Mouse (Mus musculus) left cerebral cortex, postnatal 36 days (tissue): ENCODE data around the gene Zg16. TPM values are rescaled to one million over a fixed set of nuclear protein-coding genes. Genes with fewer than 3 reads are reported as not detected.
"Not testable (repeated sequence)": the region's sequence is repeated elsewhere in the genome, so short reads cannot be mapped to it uniquely, and the experiment has no call there.

ENCODE experiments used
- DNase-seq, 2 experiments: peaks; one replicate each; pipeline ENCODE4 v3.0.0; 2021 to 2022; ENCODE audit warnings: low spot score in 2 of 2, mixed read lengths in 1 of 2
- intact Hi-C: fragments of 180-260 bp; cut with DNase I; formaldehyde crosslinking; loops from one replicate; pipeline ENCODE4 v1.15.1; 2025
- total RNA-seq, 2 experiments: library from RNA; stranded (reverse); gene quantifications; 2 replicates each; pipeline ENCODE4 v1.2.3; 2021

The Zg16 gene
- total RNA-seq, 2 experiments from 2014 or later, result not detected

DNA sequence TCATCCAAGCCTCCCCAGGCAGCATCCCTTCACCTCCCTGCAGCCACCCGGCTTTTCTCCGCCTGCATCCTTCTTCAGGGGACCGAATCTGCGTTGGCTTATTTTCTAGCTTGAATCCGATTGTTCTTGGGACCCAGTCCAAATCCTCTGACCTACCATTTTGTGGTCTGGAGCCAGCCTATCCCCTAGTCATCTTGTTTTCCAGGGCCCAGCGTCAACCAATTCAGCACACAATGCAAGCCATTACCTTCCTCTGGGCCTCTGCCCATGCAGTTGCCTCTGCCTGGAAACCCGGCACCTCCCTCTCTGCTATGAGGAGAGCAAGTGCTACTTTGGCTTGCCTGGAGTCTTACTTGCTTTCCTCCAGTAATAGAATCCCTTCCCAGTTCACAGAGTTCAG is 18.4 kb upstream of the Zg16 start:
- no peak for DNase-seq
- intact Hi-C loops, result no loop called here

DNA sequence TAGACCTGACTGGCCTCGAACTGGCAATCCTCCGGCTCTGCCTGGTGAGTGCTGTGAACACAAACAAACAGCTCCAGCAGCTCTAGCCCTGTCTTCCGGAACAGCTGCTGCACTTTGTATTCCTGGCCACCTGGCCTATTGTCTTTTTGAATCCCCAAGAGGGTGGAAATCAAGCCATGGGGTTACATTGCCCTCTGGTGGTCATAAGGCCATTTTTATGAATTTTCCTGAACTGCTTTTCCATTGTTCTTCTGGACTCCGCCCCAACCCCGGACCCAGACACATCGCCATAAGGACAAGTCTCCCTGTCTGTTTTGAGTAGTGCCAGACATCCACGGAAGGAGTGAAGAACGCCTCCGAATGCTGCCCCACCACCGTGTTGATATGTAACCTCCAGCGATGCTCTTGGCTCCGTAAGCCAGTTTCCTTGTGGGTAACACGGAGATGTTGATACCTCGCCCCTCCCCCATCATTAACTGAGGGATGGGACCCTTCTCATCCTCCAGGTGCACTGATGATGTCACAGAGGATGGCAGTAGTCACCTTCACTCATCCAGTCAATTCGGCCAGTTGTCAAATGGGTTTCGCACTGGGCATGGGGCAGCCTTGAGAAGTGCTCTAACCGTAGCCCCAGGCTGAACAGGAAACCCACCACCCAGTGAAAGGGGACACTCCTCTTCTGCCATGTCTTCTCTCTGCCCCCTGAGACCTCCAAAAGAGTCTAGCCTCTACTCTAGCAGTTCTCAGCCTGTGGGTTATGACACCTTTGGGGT is 17.6 kb upstream of the Zg16 start:
- peak; percentile 47 to 74 for DNase-seq
- intact Hi-C loops, result loop anchor here (5.0 kb wide), 2 partner anchors 77 to 127 kb away; partner anchors contain the start of genes Cdipt, Cdiptos and Maz

GRCm38 (mm10) chr7:127103960-127104359 is 16.8 kb upstream of the Zg16 start:
- intact Hi-C loops, result loop anchor here (5.0 kb wide), 2 partner anchors 77 to 127 kb away; partner anchors contain the start of genes Cdipt, Cdiptos and Maz
- DNase-seq, result no peak

GRCm38 (mm10) chr7:127102148-127102547 is 15.0 kb upstream of the Zg16 start:
- DNase-seq, result no peak
- intact Hi-C loops, result loop anchor here (5.0 kb wide), 2 partner anchors 75 to 125 kb away; partner anchors contain the start of genes Cdipt, Cdiptos and Maz

GRCm38 (mm10) chr7:127101451-127102016 is 14.4 kb upstream of the Zg16 start:
- DNase-seq, result no peak
- intact Hi-C loops, result loop anchor here (5.0 kb wide), 2 partner anchors 74 to 124 kb away; partner anchors contain the start of genes Cdipt, Cdiptos and Maz

DNA sequence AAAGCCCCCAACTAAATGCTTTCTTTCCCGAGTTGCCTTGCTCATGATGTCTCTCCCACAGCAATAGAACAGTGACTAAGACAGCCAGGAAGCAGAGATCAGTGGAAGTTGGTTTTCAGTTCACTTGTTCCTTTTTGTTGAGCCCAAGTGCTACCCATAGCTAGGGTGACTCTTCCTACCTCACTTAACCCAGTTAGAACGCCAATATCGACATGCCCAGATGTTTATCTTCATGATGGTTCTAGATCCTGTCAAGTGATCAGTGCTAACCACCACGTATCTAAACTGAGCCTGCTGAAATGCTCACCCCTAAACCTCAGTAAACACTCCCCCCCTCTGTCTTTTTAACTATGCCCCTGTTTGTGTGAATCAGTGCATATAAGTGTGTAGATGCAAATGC is 12.4 kb upstream of the Zg16 start:
- no peak for DNase-seq
- intact Hi-C loops, result loop anchor here (2.0 kb wide), 1 partner anchor 41 kb away; no protein-coding TSS in a partner anchor

GRCm38 (mm10) chr7:127098950-127099349 is 11.8 kb upstream of the Zg16 start:
- intact Hi-C loops, result loop anchor here (2.0 kb wide), 1 partner anchor 40 kb away; no protein-coding TSS in a partner anchor
- no peak for DNase-seq

- no peak for DNase-seq
- intact Hi-C loops, result loop anchor here (2.0 kb wide), 1 partner anchor 40 kb away; no protein-coding TSS in a partner anchor
These were observed 11.4 kb upstream of the Zg16 start for GRCm38 (mm10) chr7:127098521-127098920.

GRCm38 (mm10) chr7:127096456-127096855 is 9.3 kb upstream of the Zg16 start:
- no peak for DNase-seq
- intact Hi-C loops, result no loop called here

- no peak for DNase-seq
- intact Hi-C loops, result no loop called here
These were observed 6.8 kb upstream of the Zg16 start for GRCm38 (mm10) chr7:127093914-127094313.

GRCm38 (mm10) chr7:127091114-127091896 is 4.2 kb upstream of the Zg16 start, which contains the start of gene AI467606:
TSS of gene AI467606 (plus strand) at chr7:127091359.
- no peak for DNase-seq
- intact Hi-C loops, result no loop called here

GRCm38 (mm10) chr7:127090154-127091113 is 3.3 kb upstream of the Zg16 start:
- no peak for DNase-seq

GRCm38 (mm10) chr7:127088901-127089845 is 2.0 kb upstream of the Zg16 start:
- intact Hi-C loops, result no loop called here
- DNase-seq, result no peak

More at GRCm38 (mm10) chr7:127090154-127091113, 3.3 kb upstream of the Zg16 start:
- intact Hi-C loops, result no loop called here

DNA sequence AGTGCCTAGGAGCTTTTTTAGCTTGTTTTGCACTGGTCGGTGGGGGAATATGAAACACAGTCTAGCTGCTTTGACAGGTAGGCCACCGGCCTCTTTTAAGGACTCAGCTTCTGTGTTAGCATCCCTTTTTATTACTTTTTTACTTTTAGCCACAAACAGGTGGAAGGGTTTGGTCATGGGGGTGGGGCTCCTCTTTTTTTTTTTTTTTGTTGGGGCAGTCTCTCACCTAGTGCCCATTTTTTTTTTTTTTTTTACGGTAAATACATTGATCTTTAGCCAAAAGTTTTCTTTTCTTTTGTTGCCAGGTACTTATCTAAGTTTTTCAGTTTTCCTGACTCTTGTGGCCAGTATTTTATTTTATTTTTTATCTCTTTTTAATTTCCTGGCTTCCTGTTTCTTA is 955 bp upstream of the Zg16 start:
- no peak for DNase-seq
- intact Hi-C loops, result no loop called here

- DNase-seq, intact Hi-C loops: not testable (repeated sequence)
These were observed 1.4 kb downstream of the Zg16 start for GRCm38 (mm10) chr7:127085751-127086150.

- DNase-seq, result no peak
- intact Hi-C loops, result no loop called here
These were observed 2.3 kb downstream of the Zg16 start for GRCm38 (mm10) chr7:127084794-127085193.

DNA sequence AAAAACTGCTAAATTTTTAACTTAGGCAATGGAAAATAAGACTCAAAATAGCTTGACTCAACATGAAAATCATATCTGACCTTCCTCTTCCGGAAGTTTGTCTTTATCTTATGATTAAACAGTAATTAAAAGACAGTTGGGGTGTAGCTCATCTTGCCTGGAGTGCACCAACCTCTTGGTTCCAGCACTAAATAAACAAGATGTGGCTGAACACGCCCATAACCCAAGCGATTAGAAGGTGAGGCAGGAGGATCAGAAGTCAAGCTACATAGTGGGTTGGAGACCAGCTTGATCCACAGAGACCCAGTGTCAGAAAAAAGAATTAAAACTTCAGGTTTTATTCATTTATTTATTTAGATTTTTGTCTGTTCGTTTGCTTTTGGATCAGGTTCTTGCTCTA is 3.4 kb downstream of the Zg16 start:
- intact Hi-C loops, result no loop called here
- DNase-seq, result no peak

DNA sequence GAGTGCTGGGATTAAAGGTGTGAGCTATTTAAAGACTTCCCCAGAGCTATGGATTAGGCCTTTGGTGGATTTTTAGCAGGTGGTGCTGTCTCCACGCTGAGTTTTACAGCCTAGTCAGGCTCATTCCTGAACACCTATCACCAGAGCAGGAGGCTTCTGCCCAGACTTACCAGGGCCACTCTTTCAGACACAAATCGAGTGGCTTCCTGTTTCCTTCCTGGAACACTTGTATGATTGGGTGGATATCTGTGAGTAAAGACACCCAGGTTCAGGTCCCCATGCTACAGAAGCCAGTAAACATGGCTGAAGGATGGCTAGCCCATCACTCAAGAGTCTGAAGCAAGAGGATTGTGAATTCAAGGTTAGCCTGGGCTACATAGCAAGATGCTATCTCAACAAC is 4.1 kb downstream of the Zg16 start:
- no peak for DNase-seq
- intact Hi-C loops, result no loop called here
